Mouse (Mus musculus): ENCODE measurements around the gene Efna1. TPM values are rescaled to one million over a fixed set of nuclear protein-coding genes. Genes with fewer than 3 reads are reported as not detected.

The Efna1 gene
- polyA plus RNA-seq, 1 experiment from 2014 or later, result 58.5 TPM

DNA sequence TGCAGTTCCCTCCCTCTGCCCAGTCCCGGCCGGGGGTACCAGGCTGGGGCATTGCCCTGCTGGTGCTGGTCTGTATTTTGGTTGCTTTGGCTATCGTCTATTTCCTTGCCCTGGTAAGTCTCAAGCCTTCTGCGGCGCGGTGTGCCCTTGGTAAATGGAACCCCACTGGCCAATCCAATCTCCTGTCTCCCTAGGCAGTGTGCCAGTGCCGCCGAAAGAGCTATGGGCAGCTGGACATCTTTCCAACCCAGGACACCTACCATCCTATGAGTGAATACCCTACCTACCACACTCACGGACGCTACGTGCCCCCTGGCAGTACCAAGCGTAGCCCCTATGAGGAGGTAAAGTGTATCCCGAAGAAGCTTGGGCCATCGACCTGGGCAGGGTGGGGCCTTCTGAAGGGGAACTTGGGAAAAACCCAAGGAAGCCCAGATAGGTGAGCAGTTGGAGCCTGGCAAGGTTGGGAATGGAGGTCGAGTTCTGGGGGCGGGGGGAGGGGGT lies 49.1 kb downstream of the Efna1 start:
- no peak overlapping the region for H3K4me3 ChIP-seq (replicated peaks)
- H3K4me2 ChIP-seq (replicated peaks), result no peak overlapping the region
- H3K4me1 ChIP-seq (replicated peaks), result peaks cover 30% of the 10 kb centered on the region
- ATAC-seq, result no peak
- no peaks in the 10 kb centered on the region for H3K36me3 ChIP-seq
- no peaks in the 10 kb centered on the region for H3K9me3 ChIP-seq
- 0 out of 2 replicates have a peak, but pooled peaks cover 4% of the 10 kb centered on the region for H3K27me3 ChIP-seq (replicated peaks)
- no peak overlapping the region for H3K9ac ChIP-seq
- H3K27ac ChIP-seq, result no peak overlapping the region
- WGBS, result 75% methylated on average over 16 of the region's 16 CpGs

DNA sequence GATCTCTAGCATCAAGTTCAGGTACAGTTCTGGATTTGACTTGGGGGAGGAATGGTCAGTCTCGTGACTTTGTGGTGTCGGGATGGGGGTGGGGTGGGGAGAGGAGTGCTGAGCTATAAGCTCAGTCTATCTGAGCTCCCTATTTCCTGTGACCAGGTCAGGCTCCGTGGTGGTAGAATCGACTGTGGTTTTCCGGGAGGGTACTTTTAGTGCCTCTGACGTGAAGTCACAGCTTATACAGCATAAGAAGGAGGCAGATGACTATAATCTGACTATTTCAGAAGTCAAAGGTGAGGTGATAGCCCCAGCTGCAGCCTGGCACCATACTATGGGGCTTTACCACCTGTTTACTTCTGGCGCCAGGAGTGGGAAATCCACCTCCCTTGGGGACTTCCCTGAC lies 49.6 kb downstream of the Efna1 start:
- Histone ChIP-seq H3K27me3 (replicated peaks) (0 out of 2 replicates have a peak, but pooled peaks cover 4% of the 10 kb centered on the region), H3K9ac (no peak overlapping the region), H3K4me3 (replicated peaks) (no peak overlapping the region), H3K4me2 (replicated peaks) (no peak overlapping the region), H3K9me3 (no peaks in the 10 kb centered on the region), H3K27ac (no peak overlapping the region), H3K36me3 (no peaks in the 10 kb centered on the region), H3K4me1 (replicated peaks) (peaks cover 35% of the 10 kb centered on the region)
- WGBS, result 66% methylated on average over 7 of the region's 7 CpGs
- ATAC-seq, result no peak

DNA sequence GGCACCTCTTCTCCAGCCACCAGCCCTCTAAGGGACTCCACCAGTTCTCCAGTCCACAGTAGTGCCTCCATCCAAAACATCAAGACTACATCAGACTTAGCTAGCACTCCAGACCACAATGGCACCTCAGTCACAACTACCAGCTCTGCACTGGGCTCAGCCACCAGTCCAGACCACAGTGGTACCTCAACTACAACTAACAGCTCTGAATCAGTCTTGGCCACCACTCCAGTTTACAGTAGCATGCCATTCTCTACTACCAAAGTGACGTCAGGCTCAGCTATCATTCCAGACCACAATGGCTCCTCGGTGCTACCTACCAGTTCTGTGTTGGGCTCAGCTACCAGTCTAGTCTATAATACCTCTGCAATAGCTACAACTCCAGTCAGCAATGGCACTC lies 50.4 kb downstream of the Efna1 start:
- Histone ChIP-seq H3K9ac (no peak overlapping the region), H3K4me1 (replicated peaks) (peaks cover 40% of the 10 kb centered on the region), H3K4me2 (replicated peaks) (no peak overlapping the region), H3K4me3 (replicated peaks) (no peak overlapping the region), H3K9me3 (no peaks in the 10 kb centered on the region), H3K27me3 (replicated peaks) (0 out of 2 replicates have a peak, but pooled peaks cover 4% of the 10 kb centered on the region), H3K36me3 (no peaks in the 10 kb centered on the region), H3K27ac (no peak overlapping the region)
- 83% methylated on average over 2 of the region's 2 CpGs for WGBS
- no peak for ATAC-seq

DNA sequence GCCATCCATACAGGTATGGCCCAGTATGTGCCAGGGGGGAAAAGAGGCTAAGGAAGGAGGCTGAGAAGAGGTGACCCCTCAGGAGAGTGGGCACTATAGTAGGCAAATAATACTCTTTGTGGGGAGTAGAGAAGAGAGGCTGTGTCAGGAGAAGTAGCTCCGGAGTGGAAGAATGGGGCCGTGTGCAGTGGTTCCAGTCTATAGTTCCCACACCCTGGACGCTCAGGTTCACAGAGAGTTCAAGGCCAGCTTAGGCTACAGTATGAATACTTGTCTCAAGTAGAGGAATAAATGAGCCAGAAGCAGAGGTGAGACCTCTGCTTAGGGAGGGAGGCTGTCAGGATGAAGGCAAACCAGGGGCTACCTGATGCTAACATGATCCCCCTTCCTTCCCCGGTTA lies 51.7 kb downstream of the Efna1 start:
- WGBS, result 46% methylated on average over 4 of the region's 4 CpGs
- no peaks in the 10 kb centered on the region for H3K36me3 ChIP-seq
- H3K4me2 ChIP-seq (replicated peaks), result peak overlapping the region; percentile 84; the same call in 1 of the 2 replicates
- H3K27ac ChIP-seq, result no peak overlapping the region
- H3K27me3 ChIP-seq (replicated peaks), result 0 out of 2 replicates have a peak, but pooled peaks cover 4% of the 10 kb centered on the region
- no peak overlapping the region for H3K9ac ChIP-seq
- H3K4me3 ChIP-seq (replicated peaks), result no peak overlapping the region
- H3K4me1 ChIP-seq (replicated peaks), result peaks cover 40% of the 10 kb centered on the region
- H3K9me3 ChIP-seq, result no peaks in the 10 kb centered on the region
- no peak for ATAC-seq

DNA sequence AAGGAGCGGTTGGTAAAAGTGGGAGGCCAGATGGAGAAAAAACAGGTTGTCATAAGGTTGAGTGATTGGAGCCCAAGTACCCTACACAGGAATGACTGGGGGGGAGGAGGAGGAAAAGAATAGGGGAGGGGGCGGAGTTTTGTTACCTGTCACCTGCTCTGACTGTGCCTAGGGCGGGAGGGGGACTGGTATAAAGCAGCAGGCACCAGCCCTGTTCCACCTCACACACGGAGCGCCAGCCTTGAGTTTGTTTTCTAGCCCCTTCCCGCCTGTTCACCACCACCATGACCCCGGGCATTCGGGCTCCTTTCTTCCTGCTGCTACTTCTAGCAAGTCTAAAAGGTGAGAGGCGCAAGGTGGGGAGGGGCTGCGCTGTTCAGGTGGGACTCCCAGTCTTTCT lies 52.1 kb downstream of the Efna1 start, which contains the start of gene Muc1:
Muc1 (plus strand) TSS at position 222 of the 400 bp plus-strand sequence.
- 0 out of 2 replicates have a peak, but pooled peaks cover 4% of the 10 kb centered on the region for H3K27me3 ChIP-seq (replicated peaks)
- peak; percentile 22; the same call in 1 of the 2 replicates for ATAC-seq
- no peaks in the 10 kb centered on the region for H3K36me3 ChIP-seq
- peak within 1 kb of the TSS; percentile 84 for H3K4me2 ChIP-seq (replicated peaks)
- 30% methylated on average over 10 of the region's 10 CpGs for WGBS
- no peak within 1 kb of the TSS for H3K9ac ChIP-seq
- no peak within 1 kb of the TSS for H3K27ac ChIP-seq
- H3K9me3 ChIP-seq, result no peaks in the 10 kb centered on the region
- peak within 1 kb of the TSS; percentile 44 for H3K4me3 ChIP-seq (replicated peaks)
- H3K4me1 ChIP-seq (replicated peaks), result peaks cover 39% of the 10 kb centered on the region

DNA sequence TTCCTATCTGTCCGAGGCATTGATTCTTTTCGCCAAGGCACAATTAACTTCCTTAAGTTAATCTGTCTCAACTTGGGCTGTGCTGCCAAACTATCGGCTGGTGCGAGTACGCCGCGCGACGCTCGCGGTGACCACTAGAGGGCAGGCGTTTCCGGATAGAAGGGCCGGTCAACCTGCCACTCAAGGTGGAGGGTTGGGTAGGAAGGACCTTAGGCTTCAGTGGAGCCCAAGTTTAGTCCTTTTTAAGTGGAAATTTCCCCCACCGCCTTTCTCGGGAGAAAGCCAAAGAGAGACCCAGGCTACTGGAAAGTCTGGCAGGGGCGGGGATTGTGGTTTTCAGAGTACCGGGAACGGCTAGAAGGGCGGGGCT lies 52.8 kb downstream of the Efna1 start:
- Histone ChIP-seq H3K9me3 (no peaks in the 10 kb centered on the region), H3K4me1 (replicated peaks) (peaks cover 32% of the 10 kb centered on the region), H3K27me3 (replicated peaks) (0 out of 2 replicates have a peak, but pooled peaks cover 4% of the 10 kb centered on the region), H3K27ac (no peak overlapping the region), H3K9ac (no peak overlapping the region), H3K4me2 (replicated peaks) (peak overlapping the region; percentile 84), H3K4me3 (replicated peaks) (peak overlapping the region; percentile 44), H3K36me3 (no peaks in the 10 kb centered on the region)
- ATAC-seq, result peak; percentile 78
- under 1% methylated on average over 20 of the region's 20 CpGs for WGBS

DNA sequence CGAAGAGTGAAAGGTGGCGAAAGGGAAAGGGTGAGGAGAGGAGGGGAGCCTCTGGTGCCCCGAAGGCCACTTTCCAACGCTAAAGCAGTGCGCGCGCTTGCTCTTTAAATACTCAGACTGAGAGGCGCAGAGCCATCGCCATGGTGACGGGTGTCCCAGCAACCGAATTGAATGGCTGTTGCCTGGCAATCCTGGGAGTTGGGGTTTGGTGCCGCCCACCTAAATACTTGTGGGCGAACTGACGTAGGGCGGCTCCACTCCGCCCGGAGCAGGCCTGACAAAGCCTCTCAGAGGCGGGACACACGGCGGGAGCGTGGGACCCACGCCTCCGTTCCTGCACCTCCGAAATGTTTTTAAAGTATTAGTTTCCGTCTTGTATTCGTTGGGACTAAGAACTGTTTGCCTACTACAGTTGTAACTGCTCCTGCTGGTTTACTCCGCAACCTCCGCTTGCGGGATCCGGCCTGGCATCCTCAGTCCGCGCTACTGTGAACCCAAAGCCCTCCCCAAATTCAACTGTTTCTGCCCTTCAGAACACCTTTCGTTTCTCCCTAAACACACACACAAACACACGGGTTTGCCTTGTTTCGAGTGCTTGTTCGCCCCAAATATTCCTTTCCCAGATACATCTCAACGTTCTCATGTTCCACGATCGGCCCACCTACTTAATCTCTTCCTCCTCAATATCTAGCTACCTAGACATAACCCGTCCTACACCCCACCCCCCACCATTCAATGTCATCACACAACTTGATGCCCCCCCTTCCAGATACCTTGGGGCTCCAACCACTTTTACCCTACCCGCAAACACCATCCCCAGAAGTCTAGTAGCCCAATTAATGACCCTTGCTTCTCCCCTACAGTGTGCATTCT lies 53.4 kb downstream of the Efna1 start:
- Histone ChIP-seq H3K27me3 (replicated peaks) (0 out of 2 replicates have a peak, but pooled peaks cover 4% of the 10 kb centered on the region), H3K27ac (peak overlapping the region; percentile 54; the same call in 1 of the 2 replicates), H3K4me2 (replicated peaks) (peak overlapping the region; percentile 84), H3K36me3 (no peaks in the 10 kb centered on the region), H3K4me3 (replicated peaks) (peak overlapping the region; percentile 44), H3K9me3 (no peaks in the 10 kb centered on the region), H3K4me1 (replicated peaks) (peaks cover 27% of the 10 kb centered on the region), H3K9ac (peak overlapping the region; percentile 28; the same call in 1 of the 2 replicates)
- peak; percentile 73 for ATAC-seq
- WGBS, result 4% methylated on average over 41 of the region's 41 CpGs

DNA sequence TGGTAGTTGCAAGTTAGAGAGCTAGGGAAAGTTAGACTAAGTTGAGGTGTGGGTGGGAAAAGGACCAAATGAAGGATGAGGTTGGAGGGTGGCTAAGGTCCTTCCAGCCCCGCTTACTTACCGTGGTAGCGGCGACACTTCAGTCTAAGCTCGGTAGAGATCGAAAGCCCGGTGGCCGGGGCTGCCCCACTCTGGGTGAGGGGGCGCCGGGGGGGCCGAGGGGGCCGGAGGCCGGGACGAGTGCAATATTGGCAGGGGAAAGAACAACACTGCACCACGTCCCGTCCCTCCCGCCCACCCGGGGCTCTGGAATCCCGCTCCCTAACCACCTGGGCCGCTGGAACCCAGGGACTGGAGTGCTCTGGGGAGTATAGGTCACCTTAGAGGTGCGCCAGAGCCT lies 54.0 kb downstream of the Efna1 start, which contains the start of gene Mtx1:
Mtx1 (minus strand) TSS at position 189 of the 400 bp plus-strand sequence.
- 0 out of 2 replicates have a peak, but pooled peaks cover 4% of the 10 kb centered on the region for H3K27me3 ChIP-seq (replicated peaks)
- peak; percentile 16 for ATAC-seq
- H3K36me3 ChIP-seq, result no peaks in the 10 kb centered on the region
- peak within 1 kb of the TSS; percentile 28; the same call in 1 of the 2 replicates for H3K9ac ChIP-seq
- H3K27ac ChIP-seq, result peak within 1 kb of the TSS; percentile 54; the same call in 1 of the 2 replicates
- WGBS, result 5% methylated on average over 21 of the region's 21 CpGs
- no peaks in the 10 kb centered on the region for H3K9me3 ChIP-seq
- H3K4me1 ChIP-seq (replicated peaks), result peaks cover 27% of the 10 kb centered on the region
- peak within 1 kb of the TSS; percentile 84 for H3K4me2 ChIP-seq (replicated peaks)
- H3K4me3 ChIP-seq (replicated peaks), result peak within 1 kb of the TSS; percentile 44

DNA sequence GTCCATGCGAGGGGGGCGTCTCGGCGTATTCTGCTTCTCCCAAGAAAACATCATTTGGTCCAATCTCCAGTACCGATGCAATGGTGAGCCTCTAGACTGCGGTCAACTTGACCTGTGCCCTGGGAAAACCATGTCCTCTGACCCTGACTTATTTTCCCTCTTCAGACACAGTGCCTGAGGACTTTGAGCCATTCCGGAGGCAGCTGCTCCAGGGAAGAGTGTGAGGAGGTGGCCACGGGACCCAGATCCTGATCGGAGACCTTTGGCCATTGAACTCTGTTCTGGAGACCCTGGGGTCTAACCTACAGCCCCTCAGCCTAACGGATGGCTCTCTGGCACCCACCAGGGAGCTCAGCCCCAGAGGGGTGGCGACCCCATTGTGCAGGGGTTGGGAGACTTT lies 54.6 kb downstream of the Efna1 start:
- no peak for ATAC-seq
- Histone ChIP-seq H3K9ac (no peak overlapping the region), H3K9me3 (no peaks in the 10 kb centered on the region), H3K4me1 (replicated peaks) (peaks cover 27% of the 10 kb centered on the region), H3K4me2 (replicated peaks) (peak overlapping the region; percentile 84), H3K27me3 (replicated peaks) (0 out of 2 replicates have a peak, but pooled peaks cover 4% of the 10 kb centered on the region), H3K4me3 (replicated peaks) (peak overlapping the region; percentile 44), H3K36me3 (no peaks in the 10 kb centered on the region), H3K27ac (no peak overlapping the region)
- 38% methylated on average over 11 of the region's 11 CpGs for WGBS

DNA sequence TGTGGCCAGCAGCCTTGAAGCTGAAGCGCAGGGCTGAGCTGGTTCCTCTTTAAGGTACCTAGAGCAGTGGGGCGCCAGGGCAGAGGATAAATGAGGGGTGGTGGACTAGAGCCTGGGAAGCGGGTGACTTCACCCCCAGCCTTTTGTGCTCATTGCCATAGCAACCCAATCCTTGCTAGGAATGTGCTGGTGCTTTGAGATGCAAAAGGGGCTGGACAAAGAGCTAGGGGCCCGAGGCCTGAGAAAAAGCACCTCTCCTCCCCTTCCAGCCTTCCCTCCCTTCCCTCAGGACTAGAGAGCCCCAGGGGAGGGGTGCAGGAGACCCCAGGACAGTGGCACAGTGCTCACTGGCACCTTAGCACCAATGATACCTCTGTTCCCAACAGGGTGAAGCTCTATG lies 55.0 kb downstream of the Efna1 start:
- Histone ChIP-seq H3K36me3 (no peaks in the 10 kb centered on the region), H3K4me3 (replicated peaks) (no peak overlapping the region), H3K27me3 (replicated peaks) (0 out of 2 replicates have a peak, but pooled peaks cover 4% of the 10 kb centered on the region), H3K9ac (no peak overlapping the region; the same call in 1 of the 2 replicates), H3K27ac (no peak overlapping the region), H3K4me2 (replicated peaks) (no peak overlapping the region), H3K9me3 (no peaks in the 10 kb centered on the region), H3K4me1 (replicated peaks) (peaks cover 27% of the 10 kb centered on the region)
- WGBS, result 45% methylated on average over 4 of the region's 4 CpGs
- ATAC-seq, result no peak

DNA sequence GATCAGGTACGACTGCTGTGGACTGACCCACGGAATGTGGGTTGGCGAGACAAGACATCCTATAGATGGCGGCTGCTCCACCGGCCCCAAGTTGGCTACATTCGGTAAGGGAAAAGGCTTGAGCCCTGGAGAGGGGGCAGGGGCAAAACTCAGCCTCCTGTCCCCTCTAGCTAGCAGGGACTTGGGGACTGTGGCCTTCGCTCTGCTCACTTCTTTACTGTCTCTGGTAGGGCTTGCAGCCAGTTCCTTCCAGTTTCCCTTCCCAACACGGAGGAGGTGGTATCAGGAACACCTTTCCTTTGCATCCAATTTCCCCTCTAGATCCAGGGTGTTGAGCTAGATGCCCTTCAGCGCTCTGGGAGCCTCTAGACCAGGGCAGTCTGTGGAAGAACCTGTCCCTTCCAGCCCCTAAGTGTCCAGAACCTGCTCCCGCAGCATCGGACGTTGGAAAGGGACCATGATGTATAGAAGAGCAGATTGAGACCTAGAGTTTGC lies 55.6 kb downstream of the Efna1 start:
- Histone ChIP-seq H3K27me3 (replicated peaks) (0 out of 2 replicates have a peak, but pooled peaks cover 4% of the 10 kb centered on the region), H3K4me2 (replicated peaks) (no peak overlapping the region), H3K9me3 (no peaks in the 10 kb centered on the region), H3K4me1 (replicated peaks) (peaks cover 27% of the 10 kb centered on the region), H3K4me3 (replicated peaks) (no peak overlapping the region), H3K36me3 (no peaks in the 10 kb centered on the region), H3K9ac (no peak overlapping the region; the same call in 1 of the 2 replicates), H3K27ac (no peak overlapping the region)
- ATAC-seq, result no peak
- 63% methylated on average over 12 of the region's 12 CpGs for WGBS

DNA sequence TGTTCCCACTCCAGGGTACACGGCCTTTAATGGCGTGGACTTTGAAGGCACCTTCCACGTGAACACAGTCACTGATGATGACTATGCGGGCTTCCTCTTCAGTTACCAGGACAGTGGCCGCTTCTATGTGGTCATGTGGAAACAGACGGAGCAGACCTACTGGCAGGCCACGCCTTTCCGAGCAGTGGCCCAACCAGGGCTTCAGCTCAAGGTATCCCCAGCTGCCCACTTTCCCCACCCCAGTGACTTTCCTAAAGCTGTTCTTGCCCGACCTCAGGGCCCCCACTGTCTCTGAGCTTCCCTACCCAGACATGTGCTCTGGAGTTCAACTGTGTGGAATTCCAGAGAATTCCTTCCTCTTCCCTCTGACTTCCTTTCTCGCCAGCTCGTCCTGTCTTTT lies 56.1 kb downstream of the Efna1 start:
- no peak overlapping the region for H3K4me2 ChIP-seq (replicated peaks)
- no peak overlapping the region for H3K9ac ChIP-seq
- no peaks in the 10 kb centered on the region for H3K36me3 ChIP-seq
- H3K27ac ChIP-seq, result no peak overlapping the region
- 79% methylated on average over 11 of the region's 11 CpGs for WGBS
- ATAC-seq, result no peak
- H3K4me1 ChIP-seq (replicated peaks), result peaks cover 27% of the 10 kb centered on the region
- 0 out of 2 replicates have a peak, but pooled peaks cover 4% of the 10 kb centered on the region for H3K27me3 ChIP-seq (replicated peaks)
- no peak overlapping the region for H3K4me3 ChIP-seq (replicated peaks)
- H3K9me3 ChIP-seq, result no peaks in the 10 kb centered on the region
